Mouse (Mus musculus): ENCODE data around the gene Dnajc12. TPM values are rescaled to one million over a fixed set of nuclear protein-coding genes. Genes with fewer than 3 reads are reported as not detected.
A peak's percentile ranks its signal among the peaks of the same experiment; 100 is the strongest.
"Not testable (repeated sequence)": the region's sequence is repeated elsewhere in the genome, so short reads cannot be mapped to it uniquely, and the experiment has no call there.

Dnajc12 gene
- polyA plus RNA-seq, 1 experiment from 2014 or later, result 9.8 TPM

- no peaks in the 10 kb centered on the region for H3K9me3 ChIP-seq (replicated peaks; ENCODE audit: control insufficient read depth, low read length)
- no peak overlapping the region for H3K27ac ChIP-seq (ENCODE audit: low read depth, low read length)
- no peak overlapping the region for H3K4me3 ChIP-seq (ENCODE audit: low read depth, low read length)
- no peaks in the 10 kb centered on the region for H3K27me3 ChIP-seq (replicated peaks; ENCODE audit: control insufficient read depth, insufficient read depth, low read length)
- WGBS, result 91% methylated on average over 7 of the region's 7 CpGs
- ATAC-seq (no peak), DNase-seq (ENCODE audit: low spot score) (no peak)
- H3K4me2 ChIP-seq (ENCODE audit: low read length), result no peak overlapping the region
- no peaks in the 10 kb centered on the region for H3K4me1 ChIP-seq (ENCODE audit: control insufficient read depth, insufficient read depth, low read length)
- H3K9ac ChIP-seq (ENCODE audit: low read length), result no peak overlapping the region
- H3K36me3 ChIP-seq (ENCODE audit: control insufficient read depth, insufficient read depth, low read length), result no peaks in the 10 kb centered on the region
Observed at GRCm38 (mm10) chr10:63350666-63351065, 31.6 kb upstream of the Dnajc12 start.

DNA sequence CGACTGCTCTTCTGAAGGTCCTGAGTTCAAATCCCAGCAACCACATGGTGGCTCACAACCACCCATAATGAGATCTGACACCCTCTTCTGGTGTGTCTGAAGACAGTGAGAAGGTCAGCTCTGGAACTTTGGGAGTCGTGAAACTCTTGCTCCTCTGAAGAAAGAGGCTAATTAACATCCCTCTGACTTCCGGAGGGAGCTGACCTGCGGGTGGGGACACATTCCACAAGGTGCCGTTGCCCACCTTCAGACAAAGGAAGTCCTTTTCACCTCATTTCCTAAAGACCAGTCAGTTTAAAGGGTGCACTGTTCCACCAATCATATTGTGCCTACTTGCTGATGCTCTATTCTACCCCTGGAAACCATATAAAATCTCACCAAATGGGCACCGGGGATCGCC is 31.1 kb upstream of the Dnajc12 start:
- H3K27me3 ChIP-seq (replicated peaks; ENCODE audit: control insufficient read depth, insufficient read depth, low read length); H3K9ac ChIP-seq (ENCODE audit: low read length); H3K4me2 ChIP-seq (ENCODE audit: low read length); DNase-seq (ENCODE audit: low spot score); H3K27ac ChIP-seq (ENCODE audit: low read depth, low read length); ATAC-seq; H3K4me3 ChIP-seq (ENCODE audit: low read depth, low read length); H3K9me3 ChIP-seq (replicated peaks; ENCODE audit: control insufficient read depth, low read length); H3K36me3 ChIP-seq (ENCODE audit: control insufficient read depth, insufficient read depth, low read length); H3K4me1 ChIP-seq (ENCODE audit: control insufficient read depth, insufficient read depth, low read length): not testable (repeated sequence)
- WGBS, result 86% methylated on average over 7 of the region's 7 CpGs

GRCm38 (mm10) chr10:63352111-63352510 is 30.1 kb upstream of the Dnajc12 start:
- no peaks in the 10 kb centered on the region for H3K36me3 ChIP-seq (ENCODE audit: control insufficient read depth, insufficient read depth, low read length)
- H3K4me1 ChIP-seq (ENCODE audit: control insufficient read depth, insufficient read depth, low read length), result no peaks in the 10 kb centered on the region
- no peak overlapping the region for H3K9ac ChIP-seq (ENCODE audit: low read length)
- DNase-seq (ENCODE audit: low spot score), result no peak
- no peak overlapping the region for H3K4me2 ChIP-seq (ENCODE audit: low read length)
- no peaks in the 10 kb centered on the region for H3K27me3 ChIP-seq (replicated peaks; ENCODE audit: control insufficient read depth, insufficient read depth, low read length)
- 61% methylated on average over 5 of the region's 5 CpGs for WGBS
- no peak overlapping the region for H3K4me3 ChIP-seq (ENCODE audit: low read depth, low read length)
- ATAC-seq, result no peak
- H3K9me3 ChIP-seq (replicated peaks; ENCODE audit: control insufficient read depth, low read length), result no peaks in the 10 kb centered on the region
- no peak overlapping the region for H3K27ac ChIP-seq (ENCODE audit: low read depth, low read length)

DNA sequence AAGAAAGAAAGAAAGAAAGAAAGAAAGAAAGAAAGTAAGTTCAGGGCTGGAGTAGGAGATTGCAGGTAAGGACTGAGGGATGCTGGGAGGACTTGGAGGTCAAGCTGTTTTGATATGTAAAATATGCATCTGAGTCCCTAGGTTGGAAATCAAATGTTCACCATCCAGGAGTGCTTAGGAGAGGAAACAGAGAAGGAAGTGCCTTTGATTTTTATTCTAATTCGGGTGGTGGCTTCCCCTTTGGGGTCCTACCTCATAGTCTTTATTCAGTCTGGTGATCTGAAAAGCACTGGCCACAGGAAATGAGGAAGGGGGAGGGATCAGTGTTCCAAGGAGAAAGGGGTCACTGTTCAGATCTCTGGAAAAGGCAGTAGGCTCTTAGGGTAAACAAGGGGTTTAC is 21.7 kb upstream of the Dnajc12 start:
- Histone ChIP-seq H3K27me3 (replicated peaks; ENCODE audit: control insufficient read depth, insufficient read depth, low read length) (no peaks in the 10 kb centered on the region), H3K36me3 (ENCODE audit: control insufficient read depth, insufficient read depth, low read length) (no peaks in the 10 kb centered on the region), H3K4me2 (ENCODE audit: low read length) (no peak overlapping the region), H3K4me3 (ENCODE audit: low read depth, low read length) (no peak overlapping the region), H3K4me1 (ENCODE audit: control insufficient read depth, insufficient read depth, low read length) (no peaks in the 10 kb centered on the region), H3K9me3 (replicated peaks; ENCODE audit: control insufficient read depth, low read length) (no peaks in the 10 kb centered on the region), H3K27ac (ENCODE audit: low read depth, low read length) (no peak overlapping the region), H3K9ac (ENCODE audit: low read length) (no peak overlapping the region)
- DNase-seq (ENCODE audit: low spot score) (no peak), ATAC-seq (no peak)
- 65% methylated on average over 1 of the region's 1 CpGs for WGBS

- H3K36me3 ChIP-seq (ENCODE audit: control insufficient read depth, insufficient read depth, low read length), result no peaks in the 10 kb centered on the region
Observed at GRCm38 (mm10) chr10:63365918-63366455, 16.3 kb upstream of the Dnajc12 start.

DNA sequence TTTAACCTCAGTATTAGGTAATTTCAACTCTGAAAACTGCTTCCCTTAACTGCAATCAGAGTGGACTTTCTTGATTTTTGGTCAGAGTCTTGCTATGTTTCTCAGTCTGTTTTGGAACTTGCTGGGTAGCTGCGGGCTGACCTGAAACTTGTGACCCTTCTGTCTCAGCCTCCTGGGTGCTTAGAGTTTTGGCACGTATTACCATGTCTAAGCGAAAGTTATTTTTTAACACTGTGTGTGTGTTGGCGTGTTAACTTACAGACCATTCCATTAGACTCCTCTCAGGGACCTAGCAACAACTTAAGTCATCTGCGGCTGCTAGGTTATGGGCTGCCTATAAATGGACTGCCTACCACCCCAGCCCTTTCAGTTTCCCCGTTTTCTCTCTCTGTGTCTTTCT is 14.9 kb upstream of the Dnajc12 start:
- H3K36me3 ChIP-seq (ENCODE audit: control insufficient read depth, insufficient read depth, low read length), result no peaks in the 10 kb centered on the region
- no peaks in the 10 kb centered on the region for H3K9me3 ChIP-seq (replicated peaks; ENCODE audit: control insufficient read depth, low read length)
- ATAC-seq (no peak), DNase-seq (ENCODE audit: low spot score) (no peak)
- no peak overlapping the region for H3K9ac ChIP-seq (ENCODE audit: low read length)
- no peaks in the 10 kb centered on the region for H3K4me1 ChIP-seq (ENCODE audit: control insufficient read depth, insufficient read depth, low read length)
- H3K4me2 ChIP-seq (ENCODE audit: low read length), result no peak overlapping the region
- WGBS, result 87% methylated on average over 6 of the region's 6 CpGs
- no peak overlapping the region for H3K4me3 ChIP-seq (ENCODE audit: low read depth, low read length)
- no peak overlapping the region for H3K27ac ChIP-seq (ENCODE audit: low read depth, low read length)
- H3K27me3 ChIP-seq (replicated peaks; ENCODE audit: control insufficient read depth, insufficient read depth, low read length), result no peaks in the 10 kb centered on the region

More at GRCm38 (mm10) chr10:63365918-63366455, 16.3 kb upstream of the Dnajc12 start:
- DNase-seq (ENCODE audit: low spot score) (no peak), ATAC-seq (no peak)
- Histone ChIP-seq H3K27ac (ENCODE audit: low read depth, low read length) (no peak overlapping the region), H3K4me1 (ENCODE audit: control insufficient read depth, insufficient read depth, low read length) (no peaks in the 10 kb centered on the region), H3K9ac (ENCODE audit: low read length) (no peak overlapping the region), H3K9me3 (replicated peaks; ENCODE audit: control insufficient read depth, low read length) (no peaks in the 10 kb centered on the region), H3K4me2 (ENCODE audit: low read length) (no peak overlapping the region), H3K27me3 (replicated peaks; ENCODE audit: control insufficient read depth, insufficient read depth, low read length) (no peaks in the 10 kb centered on the region), H3K4me3 (ENCODE audit: low read depth, low read length) (no peak overlapping the region)
- 63% methylated on average over 7 of the region's 7 CpGs for WGBS

GRCm38 (mm10) chr10:63368041-63368440 is 14.2 kb upstream of the Dnajc12 start:
- Histone ChIP-seq H3K27me3 (replicated peaks; ENCODE audit: control insufficient read depth, insufficient read depth, low read length) (no peaks in the 10 kb centered on the region), H3K36me3 (ENCODE audit: control insufficient read depth, insufficient read depth, low read length) (no peaks in the 10 kb centered on the region), H3K4me1 (ENCODE audit: control insufficient read depth, insufficient read depth, low read length) (no peaks in the 10 kb centered on the region), H3K9ac (ENCODE audit: low read length) (no peak overlapping the region), H3K27ac (ENCODE audit: low read depth, low read length) (no peak overlapping the region), H3K4me2 (ENCODE audit: low read length) (no peak overlapping the region), H3K9me3 (replicated peaks; ENCODE audit: control insufficient read depth, low read length) (no peaks in the 10 kb centered on the region), H3K4me3 (ENCODE audit: low read depth, low read length) (no peak overlapping the region)
- ATAC-seq (no peak), DNase-seq (ENCODE audit: low spot score) (no peak)
- 75% methylated on average over 3 of the region's 3 CpGs for WGBS

GRCm38 (mm10) chr10:63376303-63376702 is 5.9 kb upstream of the Dnajc12 start:
- 85% methylated on average over 5 of the region's 5 CpGs for WGBS
- Histone ChIP-seq H3K4me2 (ENCODE audit: low read length) (no peak overlapping the region), H3K9ac (ENCODE audit: low read length) (no peak overlapping the region), H3K27me3 (replicated peaks; ENCODE audit: control insufficient read depth, insufficient read depth, low read length) (no peaks in the 10 kb centered on the region; the same call in 1 of the 2 replicates), H3K4me3 (ENCODE audit: low read depth, low read length) (no peak overlapping the region), H3K36me3 (ENCODE audit: control insufficient read depth, insufficient read depth, low read length) (no peaks in the 10 kb centered on the region), H3K4me1 (ENCODE audit: control insufficient read depth, insufficient read depth, low read length) (no peaks in the 10 kb centered on the region), H3K9me3 (replicated peaks; ENCODE audit: control insufficient read depth, low read length) (no peaks in the 10 kb centered on the region), H3K27ac (ENCODE audit: low read depth, low read length) (no peak overlapping the region)
- ATAC-seq (no peak), DNase-seq (ENCODE audit: low spot score) (no peak)

DNA sequence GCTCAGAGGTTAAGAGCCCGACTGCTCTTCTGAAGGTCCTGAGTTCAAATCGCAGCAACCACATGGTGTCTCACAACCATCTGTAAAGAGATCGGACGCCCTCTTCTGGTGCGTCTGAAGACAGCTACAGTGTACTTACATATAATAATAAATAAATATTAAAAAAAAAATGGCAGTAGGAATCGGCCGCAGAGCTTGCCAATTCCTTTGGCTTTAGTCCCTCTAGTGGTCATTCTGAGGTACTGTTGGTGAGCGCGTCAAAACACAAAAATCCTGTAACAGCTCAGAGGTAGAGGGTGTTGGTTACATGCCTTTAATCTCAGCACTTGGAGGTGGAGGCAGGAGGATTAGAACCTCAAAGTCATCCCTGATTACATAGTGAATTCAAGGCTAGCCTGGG is 4.8 kb upstream of the Dnajc12 start:
- no peak overlapping the region for H3K4me3 ChIP-seq (ENCODE audit: low read depth, low read length)
- H3K9me3 ChIP-seq (replicated peaks; ENCODE audit: control insufficient read depth, low read length), result no peaks in the 10 kb centered on the region
- WGBS, result 21% methylated on average over 9 of the region's 9 CpGs
- DNase-seq (ENCODE audit: low spot score) (peak; percentile 80), ATAC-seq (peak; percentile 18; the same call in 1 of the 2 replicates)
- H3K9ac ChIP-seq (ENCODE audit: low read length), result no peak overlapping the region
- no peak overlapping the region for H3K27ac ChIP-seq (ENCODE audit: low read depth, low read length)
- H3K4me2 ChIP-seq (ENCODE audit: low read length), result no peak overlapping the region
- H3K36me3 ChIP-seq (ENCODE audit: control insufficient read depth, insufficient read depth, low read length), result no peaks in the 10 kb centered on the region
- peaks cover 6% of the 10 kb centered on the region for H3K4me1 ChIP-seq (ENCODE audit: control insufficient read depth, insufficient read depth, low read length)
- no peaks in the 10 kb centered on the region; the same call in 1 of the 2 replicates for H3K27me3 ChIP-seq (replicated peaks; ENCODE audit: control insufficient read depth, insufficient read depth, low read length)
